Mouse (Mus musculus): Measurements from ENCODE around the gene Nrxn2. TPM values are rescaled to one million over a fixed set of nuclear protein-coding genes. Genes with fewer than 3 reads are reported as not detected.

The Nrxn2 gene
- polyA plus RNA-seq, 1 experiment from 2014 or later, result 1.1 TPM

GRCm38 (mm10) chr19:6452672-6453310 lies 34.3 kb downstream of the Nrxn2 start:
- 60% methylated on average over 9 of the region's 9 CpGs for WGBS
- Histone ChIP-seq H3K36me3 (no peaks in the 10 kb centered on the region), H3K4me3 (no peak overlapping the region), H3K4me1 (peaks cover 23% of the 10 kb centered on the region), H3K27me3 (ENCODE audit: insufficient read depth, poor library complexity, severe bottlenecking) (peaks cover 73% of the 10 kb centered on the region), H3K9me3 (no peaks in the 10 kb centered on the region), H3K27ac (peak overlapping the region; percentile 10; the same call in 1 of the 2 replicates)
- no peak for DNase-seq (ENCODE audit: low spot score)

- WGBS, result 82% methylated on average over 8 of the region's 8 CpGs
- no peak overlapping the region for H3K4me3 ChIP-seq
- H3K4me1 ChIP-seq, result peaks cover 20% of the 10 kb centered on the region
- H3K9me3 ChIP-seq, result no peaks in the 10 kb centered on the region
- H3K27me3 ChIP-seq (ENCODE audit: insufficient read depth, poor library complexity, severe bottlenecking), result peaks cover 68% of the 10 kb centered on the region
- H3K27ac ChIP-seq, result no peak overlapping the region
- DNase-seq (ENCODE audit: low spot score), result no peak
- H3K36me3 ChIP-seq, result no peaks in the 10 kb centered on the region
Measured at GRCm38 (mm10) chr19:6453349-6453748, 34.8 kb downstream of the Nrxn2 start.

GRCm38 (mm10) chr19:6454041-6454720 lies 35.6 kb downstream of the Nrxn2 start:
- H3K27me3 ChIP-seq (ENCODE audit: insufficient read depth, poor library complexity, severe bottlenecking), result peaks cover 60% of the 10 kb centered on the region
- 82% methylated on average over 10 of the region's 10 CpGs for WGBS
- H3K4me3 ChIP-seq, result no peak overlapping the region
- no peak overlapping the region for H3K27ac ChIP-seq
- no peaks in the 10 kb centered on the region for H3K9me3 ChIP-seq
- no peaks in the 10 kb centered on the region for H3K36me3 ChIP-seq
- H3K4me1 ChIP-seq, result peaks cover 13% of the 10 kb centered on the region; the same call in 1 of the 2 replicates
- no peak for DNase-seq (ENCODE audit: low spot score)

GRCm38 (mm10) chr19:6459504-6459903 lies 41.0 kb downstream of the Nrxn2 start:
- H3K27me3 ChIP-seq (ENCODE audit: insufficient read depth, poor library complexity, severe bottlenecking), result peaks cover 47% of the 10 kb centered on the region
- WGBS, result 82% methylated on average over 6 of the region's 6 CpGs
- H3K4me1 ChIP-seq, result peaks cover 5% of the 10 kb centered on the region; the same call in 1 of the 2 replicates
- H3K9me3 ChIP-seq, result no peaks in the 10 kb centered on the region
- DNase-seq (ENCODE audit: low spot score), result no peak
- no peak overlapping the region for H3K27ac ChIP-seq
- H3K36me3 ChIP-seq, result no peaks in the 10 kb centered on the region
- no peak overlapping the region for H3K4me3 ChIP-seq

- H3K9me3 ChIP-seq, result no peaks in the 10 kb centered on the region
- no peak for DNase-seq (ENCODE audit: low spot score)
- no peaks in the 10 kb centered on the region for H3K36me3 ChIP-seq
- no peak overlapping the region for H3K27ac ChIP-seq
- H3K4me3 ChIP-seq, result no peak overlapping the region
- H3K4me1 ChIP-seq, result peaks cover 15% of the 10 kb centered on the region; the same call in 1 of the 2 replicates
- peaks cover 37% of the 10 kb centered on the region for H3K27me3 ChIP-seq (ENCODE audit: insufficient read depth, poor library complexity, severe bottlenecking)
- WGBS, result 39% methylated on average over 6 of the region's 6 CpGs
Measured at GRCm38 (mm10) chr19:6462841-6463240, 44.3 kb downstream of the Nrxn2 start.

GRCm38 (mm10) chr19:6464306-6465071 lies 46.0 kb downstream of the Nrxn2 start:
- 48% methylated on average over 10 of the region's 10 CpGs for WGBS
- Histone ChIP-seq H3K27me3 (ENCODE audit: insufficient read depth, poor library complexity, severe bottlenecking) (peaks cover 37% of the 10 kb centered on the region), H3K4me3 (no peak overlapping the region), H3K36me3 (no peaks in the 10 kb centered on the region), H3K9me3 (no peaks in the 10 kb centered on the region), H3K4me1 (peaks cover 21% of the 10 kb centered on the region; the same call in 1 of the 2 replicates), H3K27ac (no peak overlapping the region)
- no peak for DNase-seq (ENCODE audit: low spot score)

- no peak overlapping the region for H3K27ac ChIP-seq
- H3K36me3 ChIP-seq, result no peaks in the 10 kb centered on the region
- H3K4me1 ChIP-seq, result peaks cover 25% of the 10 kb centered on the region; the same call in 1 of the 2 replicates
- 49% methylated on average over 5 of the region's 5 CpGs for WGBS
- DNase-seq (ENCODE audit: low spot score), result no peak
- peaks cover 36% of the 10 kb centered on the region for H3K27me3 ChIP-seq (ENCODE audit: insufficient read depth, poor library complexity, severe bottlenecking)
- H3K9me3 ChIP-seq, result no peaks in the 10 kb centered on the region
- no peak overlapping the region for H3K4me3 ChIP-seq
Measured at GRCm38 (mm10) chr19:6465090-6465489, 46.6 kb downstream of the Nrxn2 start.

- Histone ChIP-seq H3K27me3 (ENCODE audit: insufficient read depth, poor library complexity, severe bottlenecking) (peaks cover 40% of the 10 kb centered on the region), H3K4me1 (peaks cover 25% of the 10 kb centered on the region; the same call in 1 of the 2 replicates), H3K36me3 (no peaks in the 10 kb centered on the region), H3K27ac (no peak overlapping the region), H3K4me3 (no peak overlapping the region), H3K9me3 (no peaks in the 10 kb centered on the region)
- DNase-seq (ENCODE audit: low spot score), result no peak
- WGBS, result 78% methylated on average over 3 of the region's 3 CpGs
Measured at GRCm38 (mm10) chr19:6466945-6467344, 48.4 kb downstream of the Nrxn2 start.

- Histone ChIP-seq H3K36me3 (no peaks in the 10 kb centered on the region), H3K4me1 (peaks cover 26% of the 10 kb centered on the region; the same call in 1 of the 2 replicates), H3K27ac (no peak overlapping the region), H3K27me3 (ENCODE audit: insufficient read depth, poor library complexity, severe bottlenecking) (peaks cover 37% of the 10 kb centered on the region; the same call in 1 of the 2 replicates), H3K9me3 (no peaks in the 10 kb centered on the region), H3K4me3 (no peak overlapping the region)
- DNase-seq (ENCODE audit: low spot score), result no peak
- WGBS, result 77% methylated on average over 15 of the region's 15 CpGs
Measured at GRCm38 (mm10) chr19:6467374-6467979, 48.9 kb downstream of the Nrxn2 start.

- no peaks in the 10 kb centered on the region for H3K36me3 ChIP-seq
- peaks cover 23% of the 10 kb centered on the region for H3K4me1 ChIP-seq
- peaks cover 34% of the 10 kb centered on the region for H3K27me3 ChIP-seq (ENCODE audit: insufficient read depth, poor library complexity, severe bottlenecking)
- DNase-seq (ENCODE audit: low spot score), result no peak
- 55% methylated on average over 5 of the region's 5 CpGs for WGBS
- H3K27ac ChIP-seq, result no peak overlapping the region
- H3K4me3 ChIP-seq, result no peak overlapping the region
- no peaks in the 10 kb centered on the region for H3K9me3 ChIP-seq
Measured at GRCm38 (mm10) chr19:6471630-6472029, 53.1 kb downstream of the Nrxn2 start.

- Histone ChIP-seq H3K9me3 (no peaks in the 10 kb centered on the region), H3K27me3 (ENCODE audit: insufficient read depth, poor library complexity, severe bottlenecking) (peaks cover 34% of the 10 kb centered on the region), H3K4me1 (peaks cover 23% of the 10 kb centered on the region), H3K27ac (no peak overlapping the region), H3K4me3 (no peak overlapping the region), H3K36me3 (no peaks in the 10 kb centered on the region)
- DNase-seq (ENCODE audit: low spot score), result no peak
- WGBS, result 80% methylated on average over 9 of the region's 9 CpGs
Measured at GRCm38 (mm10) chr19:6472821-6473220, 54.3 kb downstream of the Nrxn2 start.

- no peak overlapping the region for H3K27ac ChIP-seq
- 55% methylated on average over 15 of the region's 15 CpGs for WGBS
- peaks cover 34% of the 10 kb centered on the region for H3K27me3 ChIP-seq (ENCODE audit: insufficient read depth, poor library complexity, severe bottlenecking)
- no peak for DNase-seq (ENCODE audit: low spot score)
- peaks cover 15% of the 10 kb centered on the region for H3K4me1 ChIP-seq
- no peaks in the 10 kb centered on the region for H3K36me3 ChIP-seq
- no peak overlapping the region for H3K4me3 ChIP-seq
- no peaks in the 10 kb centered on the region for H3K9me3 ChIP-seq
Measured at GRCm38 (mm10) chr19:6474706-6475105, 56.2 kb downstream of the Nrxn2 start.

Data from heart, embryonic 10.5 days (tissue).